Mouse (Mus musculus) ES-E14 (cell line): Measurements from ENCODE around the gene Dnah11. TPM values are rescaled to one million over a fixed set of nuclear protein-coding genes. Genes with fewer than 3 reads are reported as not detected.
"Not testable (repeated sequence)": the region's sequence is repeated elsewhere in the genome, so short reads cannot be mapped to it uniquely, and the experiment has no call there.

Experiments
- DNase-seq: peaks from one replicate; pipeline ENCODE4 v3.0.0-alpha.2; 2013; ENCODE audit warnings: low read depth, low spot score
- H3K27ac ChIP-seq: 2 replicates; pipeline ENCODE4 v1.5.1; 2012; ENCODE audit warnings: low read depth, mild to moderate bottlenecking, low read length, moderate library complexity, mixed read lengths; ENCODE audit not compliant: poor library complexity, insufficient read depth, severe bottlenecking
- H3K36me3 ChIP-seq: 2 replicates; pipeline ENCODE4 v1.6.1; 2012; ENCODE audit warnings: mild to moderate bottlenecking, low read length, moderate library complexity, mixed read lengths; ENCODE audit not compliant: control insufficient read depth, poor library complexity, insufficient read depth, severe bottlenecking
- H3K4me1 ChIP-seq, 2 experiments: fragments of 150-350 bp in 1 of 2; sonication (generic) in 1 of 2; 2 replicates each; pipeline ENCODE4 v1.6.1; 2012; ENCODE audit warnings: low read length in 2 of 2, mild to moderate bottlenecking in 1 of 2, mixed read lengths in 1 of 2; ENCODE audit not compliant: control insufficient read depth in 2 of 2, insufficient read depth in 2 of 2, poor library complexity in 1 of 2
- H3K4me3 ChIP-seq, 2 experiments: fragments of 150-350 bp in 1 of 2; sonication (generic) in 1 of 2; 2 replicates each; pipeline ENCODE4 v1.5.1; 2012; ENCODE audit warnings: low read length in 2 of 2, low read depth in 1 of 2, mild to moderate bottlenecking in 1 of 2, mixed read lengths in 1 of 2; ENCODE audit not compliant: insufficient read depth in 1 of 2, poor library complexity in 1 of 2, severe bottlenecking in 1 of 2
- H3K9ac ChIP-seq: 2 replicates; pipeline ENCODE4 v1.6.1; 2012; ENCODE audit warnings: low read depth, mild to moderate bottlenecking, low read length, mixed read lengths; ENCODE audit not compliant: poor library complexity, insufficient read depth, severe bottlenecking
- H3K9me3 ChIP-seq: fragments of 150-350 bp; sonication (generic); 2 replicates; pipeline ENCODE4 v1.6.1; 2012; ENCODE audit warnings: low read depth, mild to moderate bottlenecking, low read length; ENCODE audit not compliant: control insufficient read depth, insufficient read depth
- CHD2 ChIP-seq: IDR thresholded peaks from 2 replicates; pipeline ENCODE4 v1.6.1; 2014; ENCODE audit warnings: mild to moderate bottlenecking, low read depth, low read length, inconsistent platforms
- HCFC1 ChIP-seq: IDR thresholded peaks from 2 replicates; pipeline ENCODE4 v1.6.1; 2012; ENCODE audit warnings: low read length, inconsistent platforms, borderline replicate concordance; ENCODE audit not compliant: insufficient read depth
- MAFK ChIP-seq: IDR thresholded peaks from 2 replicates; pipeline ENCODE4 v1.6.1; 2014; ENCODE audit warnings: mild to moderate bottlenecking, low read depth, low read length, inconsistent platforms; ENCODE audit not compliant: insufficient read depth
- ZC3H11A ChIP-seq: IDR thresholded peaks from 2 replicates; pipeline ENCODE4 v1.6.1; 2012; ENCODE audit warnings: low read depth, mild to moderate bottlenecking, inconsistent platforms, low read length, borderline replicate concordance
- ZNF384 ChIP-seq: IDR thresholded peaks from 2 replicates; pipeline ENCODE4 v1.6.1; 2012; ENCODE audit warnings: low read depth, low read length, inconsistent platforms
- in situ Hi-C, 2 experiments: fragments of 600-800 bp; cut with MboI; formaldehyde crosslinking; loops; one replicate each; pipeline ENCODE4 v1.15.1; 2025; ENCODE audit warnings: low sequenced_read_pairs in 2 of 2, inconsistent platforms in 1 of 2; ENCODE audit not compliant: unreplicated experiment in 2 of 2
- total RNA-seq: library from RNA; depleted of rRNA; stranded (reverse); fragments of 300-350 nt; gene quantifications from 2 replicates; pipeline ENCODE4 v1.2.3, GENCODE M21; 2012

The Dnah11 gene
- total RNA-seq, 1 experiment, result 0.45 TPM

DNA sequence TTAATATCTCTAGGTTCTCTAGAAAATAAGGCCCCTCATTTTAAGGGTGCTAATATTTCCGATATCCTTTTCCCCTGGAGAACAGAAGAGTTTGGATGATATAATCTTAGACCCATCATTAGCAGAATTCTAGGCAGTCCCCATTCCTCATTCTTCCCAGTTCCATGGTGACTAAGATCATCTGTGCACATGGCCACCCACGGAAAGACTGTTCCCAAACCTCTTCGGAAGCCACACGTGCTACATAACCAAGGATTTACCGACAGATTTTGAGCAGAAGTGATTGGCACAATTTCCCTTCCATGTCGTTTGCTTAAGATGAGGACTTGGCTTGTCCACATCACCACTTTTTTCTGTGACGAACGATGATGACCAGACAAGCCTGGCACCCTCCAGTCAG lies 295.2 kb downstream of the Dnah11 start:
- no peak overlapping the region for H3K4me3 ChIP-seq
- TF ChIP-seq ZC3H11A, result no peak
- TF ChIP-seq HCFC1, result no peak
- TF ChIP-seq MAFK, result no peak
- TF ChIP-seq CHD2, result no peak
- TF ChIP-seq ZNF384, result no peak
- H3K9me3 ChIP-seq, result no peaks in the 10 kb centered on the region
- no peaks in the 10 kb centered on the region for H3K36me3 ChIP-seq
- H3K27ac ChIP-seq, result no peak overlapping the region
- no peak overlapping the region for H3K9ac ChIP-seq
- no peak for DNase-seq
- in situ Hi-C loops, result no loop called here
- no peaks in the 10 kb centered on the region for H3K4me1 ChIP-seq

DNA sequence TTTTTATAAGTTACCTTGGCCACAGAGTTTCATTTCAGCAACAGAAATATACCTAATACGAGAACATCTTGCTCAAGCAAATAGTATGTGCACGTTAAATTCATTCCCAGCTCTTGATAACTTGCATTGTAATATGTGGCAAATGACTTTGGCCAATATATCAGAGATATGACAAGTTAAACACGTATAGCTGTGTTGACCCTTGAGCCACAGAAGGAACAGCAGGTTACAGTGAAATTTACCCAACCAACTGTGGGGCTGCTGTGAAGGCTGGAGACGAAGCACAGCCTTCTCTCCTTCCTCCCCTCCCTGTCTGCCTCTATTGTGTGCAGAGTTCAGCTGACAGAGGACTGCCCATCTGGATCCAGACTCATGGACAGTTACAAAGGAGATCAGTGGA lies 297.5 kb downstream of the Dnah11 start:
- H3K9me3 ChIP-seq, H3K27ac ChIP-seq, H3K36me3 ChIP-seq, in situ Hi-C loops, DNase-seq, H3K4me3 ChIP-seq, H3K4me1 ChIP-seq, H3K9ac ChIP-seq: not testable (repeated sequence)

DNA sequence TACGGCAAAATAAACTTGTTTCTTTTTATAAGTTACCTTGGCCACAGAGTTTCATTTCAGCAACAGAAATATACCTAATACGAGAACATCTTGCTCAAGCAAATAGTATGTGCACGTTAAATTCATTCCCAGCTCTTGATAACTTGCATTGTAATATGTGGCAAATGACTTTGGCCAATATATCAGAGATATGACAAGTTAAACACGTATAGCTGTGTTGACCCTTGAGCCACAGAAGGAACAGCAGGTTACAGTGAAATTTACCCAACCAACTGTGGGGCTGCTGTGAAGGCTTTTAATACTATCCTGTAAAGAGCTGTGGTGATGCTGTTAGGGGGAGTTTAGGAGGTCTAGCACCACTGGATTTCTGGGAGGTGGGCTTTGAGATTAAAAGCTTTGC lies 298.0 kb downstream of the Dnah11 start:
- H3K9ac ChIP-seq, H3K36me3 ChIP-seq, in situ Hi-C loops, H3K27ac ChIP-seq, H3K4me1 ChIP-seq, H3K4me3 ChIP-seq, H3K9me3 ChIP-seq, DNase-seq: not testable (repeated sequence)

DNA sequence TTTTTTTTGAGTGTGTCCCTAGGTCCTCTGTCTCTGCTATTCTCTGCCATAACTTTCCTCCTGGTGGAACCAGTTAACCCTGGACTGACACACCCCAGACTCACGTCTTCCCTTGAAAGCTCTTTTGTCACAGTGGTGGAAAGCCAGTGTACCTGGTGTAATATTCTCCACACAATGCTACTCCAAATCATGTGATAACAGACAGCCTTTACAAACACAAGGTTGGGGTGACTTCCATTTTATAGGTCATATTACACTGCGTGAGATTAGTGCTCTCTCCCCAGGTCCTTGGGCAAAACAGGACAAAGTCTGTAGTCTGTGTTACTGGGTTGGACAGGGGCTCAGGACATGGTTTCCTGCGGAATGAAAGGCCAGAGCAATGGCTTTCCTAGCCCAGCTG lies 311.4 kb downstream of the Dnah11 start:
- Histone ChIP-seq H3K9ac (no peak overlapping the region), H3K9me3 (no peaks in the 10 kb centered on the region), H3K36me3 (no peaks in the 10 kb centered on the region), H3K27ac (no peak overlapping the region), H3K4me1 (no peaks in the 10 kb centered on the region), H3K4me3 (no peak overlapping the region)
- in situ Hi-C loops, result no loop called here
- TF ChIP-seq HCFC1, result no peak
- no peak for TF ChIP-seq MAFK
- TF ChIP-seq CHD2, result no peak
- no peak for TF ChIP-seq ZC3H11A
- no peak for TF ChIP-seq ZNF384
- DNase-seq, result no peak

DNA sequence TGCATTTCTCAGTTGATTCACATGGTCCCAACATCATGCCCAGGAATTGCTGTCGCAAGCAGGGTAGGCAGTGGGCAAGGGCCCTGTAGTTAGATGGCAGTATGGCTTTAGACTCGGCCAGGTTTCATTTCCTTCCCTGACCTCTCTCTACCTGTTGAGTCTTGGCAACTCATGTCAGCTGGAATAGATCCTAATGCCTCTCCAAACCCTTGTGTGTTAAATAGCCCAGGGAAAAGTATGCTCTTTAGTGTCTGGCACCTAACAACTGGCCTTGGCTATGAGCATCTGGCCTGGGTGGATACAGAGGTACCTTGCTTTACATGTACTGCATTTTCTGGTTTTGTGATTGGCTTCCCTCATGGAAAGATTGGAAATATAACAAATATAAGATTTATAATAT lies 314.2 kb downstream of the Dnah11 start:
- H3K36me3 ChIP-seq, result no peaks in the 10 kb centered on the region
- no peak overlapping the region for H3K9ac ChIP-seq
- no peak overlapping the region for H3K27ac ChIP-seq
- H3K4me1 ChIP-seq, result no peaks in the 10 kb centered on the region
- no peak overlapping the region for H3K4me3 ChIP-seq
- no peaks in the 10 kb centered on the region for H3K9me3 ChIP-seq
- in situ Hi-C loops, result no loop called here
- TF ChIP-seq ZC3H11A, result no peak
- no peak for TF ChIP-seq CHD2
- no peak for TF ChIP-seq MAFK
- no peak for TF ChIP-seq ZNF384
- no peak for TF ChIP-seq HCFC1
- DNase-seq, result no peak
